Mouse (Mus musculus) heart, adult 2 months (tissue): Measurements from ENCODE around the gene Dedd.

ENCODE experiments used
- CTCF ChIP-seq: fragments of 200-600 bp; IDR thresholded peaks from 2 replicates; pipeline ENCODE4 v1.8.1; 2022; ENCODE audit warnings: antibody characterized with exemption, mild to moderate bottlenecking, moderate library complexity
- EP300 ChIP-seq: fragments of 200-500 bp; IDR thresholded peaks from 2 replicates; pipeline ENCODE4 v1.6.1; 2011; ENCODE audit warnings: low read depth, low read length, control low read depth; ENCODE audit not compliant: insufficient read depth

DNA sequence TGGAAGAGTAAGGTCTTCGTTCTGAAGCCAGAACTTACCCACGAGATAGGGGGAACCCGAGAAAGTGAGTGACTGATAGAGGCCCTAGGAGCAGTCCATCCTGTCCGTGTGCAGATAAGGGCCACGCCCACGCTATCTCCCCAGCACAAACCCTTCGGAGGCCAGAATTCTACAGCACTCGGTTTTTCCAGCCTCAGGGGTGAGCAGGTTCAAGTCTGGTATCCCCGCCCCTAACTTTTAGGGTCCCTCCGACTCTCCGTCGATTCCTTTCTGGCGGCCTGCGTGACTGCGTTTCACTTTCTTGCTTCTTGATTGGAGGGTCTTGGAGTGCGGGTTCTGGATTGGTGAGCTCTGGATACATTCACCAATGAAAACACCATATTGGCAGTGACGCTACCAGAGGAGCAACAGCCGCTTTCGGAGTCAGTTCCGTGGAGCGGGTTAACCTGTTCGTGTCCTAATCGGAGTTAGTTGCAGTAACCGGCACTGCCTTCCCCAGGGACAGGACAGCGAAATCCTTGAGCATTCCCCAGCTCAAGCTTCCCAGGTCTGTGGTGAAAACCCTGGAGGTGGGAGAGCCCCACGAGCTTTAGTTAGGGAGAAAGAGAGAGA lies 47.9 kb upstream of the Dedd start, which contains the start of gene Ppox:
- TF ChIP-seq CTCF, result no peak
- no peak; the same call in 1 of the 2 replicates for TF ChIP-seq EP300
